Mouse (Mus musculus) thymus, postnatal 36 days (tissue): ENCODE results near the gene Tmprss11g.

ENCODE experiments used
- DNase-seq, 2 experiments: peaks; one replicate each; pipeline ENCODE4 v3.0.0; 2022; ENCODE audit warnings: mixed read lengths in 2 of 2

Tmprss11g gene

DNA sequence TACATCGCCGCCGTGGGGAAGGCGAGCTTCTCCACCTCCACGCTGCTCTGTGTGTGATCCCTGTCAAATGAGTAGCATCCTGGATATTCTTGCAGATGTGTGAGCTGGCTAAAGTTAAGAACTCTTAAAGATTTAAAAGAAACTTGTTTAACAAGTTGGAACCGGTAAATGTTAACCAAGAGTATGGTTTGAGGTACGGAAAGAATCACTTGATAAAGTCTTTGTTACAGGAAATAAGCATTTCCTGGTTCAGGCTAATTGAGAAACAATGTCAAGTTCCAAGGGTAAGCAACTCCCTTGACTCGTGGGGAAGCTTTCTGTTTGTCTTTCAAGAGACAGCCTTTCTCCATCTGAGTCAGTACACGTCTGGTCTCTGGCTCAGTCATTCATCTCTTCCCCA lies at the start of gene Tmprss11g:
Tmprss11g (minus strand) TSS at position 101 of the 400 bp plus-strand sequence.
- no peak for DNase-seq

DNA sequence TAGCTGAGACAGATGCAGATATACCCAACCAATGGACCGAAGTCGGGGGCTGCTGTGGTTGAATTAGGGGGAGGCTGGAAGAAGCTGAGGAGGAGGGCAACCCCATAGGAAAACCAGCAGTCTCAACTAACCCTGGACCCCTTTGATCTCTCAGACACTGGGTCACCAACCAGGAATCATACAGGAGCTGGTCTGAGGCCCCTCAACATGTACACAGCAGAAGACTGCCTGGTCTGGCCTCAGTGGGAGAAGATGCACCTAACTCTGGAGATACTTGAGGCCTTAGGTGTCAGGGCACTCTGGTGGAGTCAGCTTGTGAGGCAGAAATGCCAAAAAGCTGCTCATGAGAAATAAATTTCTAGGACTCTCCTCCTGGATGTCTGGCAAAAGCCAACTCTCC lies 28.3 kb upstream of the Tmprss11g start:
- no peak for DNase-seq

DNA sequence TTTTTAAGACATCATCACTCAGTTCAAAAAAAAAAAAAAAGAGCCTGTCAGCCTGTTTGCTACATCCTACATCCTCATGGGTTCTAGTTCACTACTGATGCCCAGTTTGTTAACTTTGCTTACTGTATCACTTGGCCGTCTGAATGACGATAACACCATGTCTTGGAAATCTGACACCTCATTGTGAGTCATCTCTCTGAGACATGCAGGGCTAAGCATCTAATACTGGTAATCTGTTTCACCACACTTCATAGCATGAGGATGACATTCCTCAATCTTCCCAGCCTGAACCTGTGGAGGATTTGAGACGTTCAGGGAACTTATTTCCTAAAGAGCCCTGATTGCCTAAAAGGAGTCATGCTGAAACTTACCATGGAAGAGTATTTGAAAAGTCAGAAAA lies 22.2 kb upstream of the Tmprss11g start:
- no peak for DNase-seq

DNA sequence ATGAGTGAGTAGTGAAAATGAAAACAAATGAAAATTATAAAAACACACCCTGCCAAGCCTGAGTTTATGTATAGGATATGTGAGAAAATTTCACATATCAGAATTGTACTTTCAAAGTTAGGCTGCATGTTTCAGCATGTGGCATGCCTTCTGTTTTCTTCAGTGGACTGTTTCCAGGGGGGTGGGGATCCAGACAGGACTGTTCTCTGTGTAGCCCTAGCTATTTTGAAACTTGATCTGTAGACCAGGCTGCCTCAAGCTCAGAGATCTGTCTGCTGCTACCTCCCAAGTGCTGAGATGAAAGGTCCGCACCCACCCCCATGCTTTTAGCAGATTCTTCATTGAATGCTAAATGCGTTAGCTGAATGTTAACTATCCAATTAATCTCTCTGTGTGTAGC lies 10.3 kb upstream of the Tmprss11g start:
- DNase-seq, result no peak

DNA sequence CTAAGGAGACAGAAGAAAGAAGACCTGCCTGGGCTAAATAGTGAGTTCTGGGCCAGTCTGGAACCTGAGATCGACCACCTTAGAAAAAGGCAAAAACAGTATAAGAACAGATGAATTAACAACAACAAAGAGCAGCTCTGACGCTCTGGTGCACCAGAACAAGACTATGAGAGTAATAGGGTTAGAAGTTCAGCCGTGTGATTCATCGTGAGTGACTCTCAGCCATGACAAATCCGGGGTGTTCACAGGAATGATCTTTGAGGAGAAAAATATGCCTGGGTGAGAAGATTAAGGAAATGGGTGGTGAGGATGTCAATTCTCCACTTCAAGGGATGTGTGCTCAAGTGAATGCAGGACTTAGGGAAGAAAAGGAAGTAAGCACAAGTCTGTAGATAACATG lies 6.9 kb downstream of the Tmprss11g start:
- no peak for DNase-seq

DNA sequence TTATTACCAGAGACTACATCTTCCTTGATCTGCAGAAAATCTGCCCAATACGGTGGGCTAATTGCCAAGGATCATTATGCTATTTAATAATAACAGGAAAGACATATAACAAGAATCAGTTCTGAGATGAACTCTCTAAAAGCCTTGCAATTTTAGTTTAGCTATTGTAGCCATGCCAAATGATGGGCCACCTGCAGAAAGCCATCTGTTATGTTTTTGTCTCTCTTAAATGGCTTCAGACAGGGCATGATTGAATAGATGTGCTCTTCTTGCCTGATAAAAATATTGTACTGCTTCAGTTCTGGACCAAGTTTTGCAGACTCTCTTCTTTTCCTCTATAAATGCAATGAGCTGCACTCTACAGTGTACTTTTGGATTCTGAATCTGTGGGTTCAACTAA lies 24.9 kb downstream of the Tmprss11g start:
- no peak for DNase-seq

DNA sequence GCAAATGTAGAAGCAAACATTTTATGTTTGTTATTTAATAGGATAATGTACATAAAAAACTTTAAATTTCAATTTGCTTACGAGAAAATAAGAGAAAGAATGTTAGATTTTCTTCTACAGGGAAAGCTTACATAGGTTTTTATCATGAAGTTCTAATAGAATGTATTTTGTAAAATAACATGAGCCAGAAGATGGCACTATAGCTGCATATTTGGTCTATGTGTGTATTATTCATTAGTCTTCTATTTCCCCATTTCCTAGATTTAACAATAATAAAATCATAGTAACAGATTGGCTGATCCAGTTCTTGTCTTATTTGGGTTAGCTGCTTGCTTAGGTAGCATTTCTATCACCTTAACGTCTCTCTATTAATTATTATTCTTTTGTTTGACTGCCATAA lies 35.8 kb downstream of the Tmprss11g start:
- DNase-seq, result no peak

DNA sequence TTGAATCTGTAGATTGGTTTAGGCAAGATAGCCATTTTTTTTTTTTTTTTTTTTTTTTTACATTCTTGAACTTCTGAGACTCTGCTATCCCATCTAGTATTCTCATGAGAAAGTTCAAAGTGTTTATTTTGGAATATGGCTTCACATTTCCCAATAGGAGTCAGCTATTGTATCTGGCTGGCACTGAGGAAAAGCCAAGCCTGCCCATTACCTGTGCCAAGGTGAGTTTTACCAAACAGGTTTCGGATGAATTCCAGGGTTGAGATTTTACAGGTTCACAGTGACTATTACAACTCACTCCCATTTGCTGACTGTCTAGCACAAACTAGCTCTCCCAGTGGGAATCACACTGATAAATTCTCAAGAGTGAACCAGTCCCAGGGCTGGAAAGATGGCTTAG lies 36.4 kb downstream of the Tmprss11g start:
- DNase-seq, result no peak

DNA sequence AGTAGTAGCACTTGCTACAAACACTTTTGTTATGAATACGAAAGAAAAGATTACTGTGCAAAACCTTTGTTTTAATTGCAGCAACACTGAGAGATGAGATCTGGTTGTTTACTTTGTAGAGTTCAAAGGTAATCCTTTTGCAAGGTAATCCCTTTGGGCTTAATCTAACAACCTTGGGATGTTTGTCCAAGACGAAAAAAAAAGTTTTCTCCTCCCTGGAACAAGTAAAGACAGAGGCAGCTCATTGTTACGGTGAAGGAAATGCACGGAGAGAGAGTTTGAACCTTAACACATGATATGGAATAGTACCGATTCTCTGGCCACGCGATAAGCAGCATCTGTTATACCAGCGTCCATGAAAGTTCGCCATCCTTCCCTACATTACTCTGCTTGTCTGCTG lies 44.5 kb downstream of the Tmprss11g start:
- no peak for DNase-seq

DNA sequence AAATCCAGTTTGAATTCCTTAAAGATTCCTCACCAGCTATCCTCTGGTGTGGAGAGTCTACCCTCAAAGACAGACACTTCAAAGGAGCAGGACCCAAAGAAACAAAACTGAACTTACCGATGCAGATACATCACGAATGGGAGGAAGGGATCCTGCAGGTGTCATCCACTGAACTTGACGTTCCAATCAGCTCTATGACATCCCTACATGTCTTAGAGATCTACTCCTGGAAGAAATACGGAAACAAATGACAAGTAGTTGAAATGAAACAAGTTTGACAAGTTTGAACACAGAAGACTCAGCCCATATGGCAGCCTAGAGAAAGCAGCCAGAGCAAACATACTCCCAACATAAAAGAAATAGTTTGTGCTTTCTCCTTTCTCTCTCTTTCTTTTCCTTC lies 49.5 kb downstream of the Tmprss11g start, which contains the start of gene Tmprss11a:
Tmprss11a (minus strand) TSS at position 101 of the 400 bp plus-strand sequence.
- DNase-seq, result no peak

DNA sequence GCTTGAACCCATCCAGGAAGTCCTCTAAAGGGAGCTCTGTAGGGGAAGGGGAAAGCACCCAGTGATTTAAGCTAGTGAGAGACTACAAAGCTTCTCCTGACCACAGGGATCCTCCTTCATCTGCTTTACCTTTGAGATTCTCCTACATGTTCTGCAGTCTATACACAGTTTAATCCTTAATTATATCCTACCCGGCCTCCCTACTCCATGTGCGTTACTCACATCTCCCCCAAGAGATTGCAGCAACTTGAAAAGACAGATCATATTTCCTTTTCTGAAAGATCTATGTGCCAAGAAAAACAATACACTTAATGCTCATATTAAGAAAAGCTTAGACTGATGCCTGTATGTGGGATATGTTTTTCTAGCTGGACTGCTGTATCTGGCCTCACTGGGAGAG lies 79.1 kb downstream of the Tmprss11g start:
- no peak for DNase-seq

DNA sequence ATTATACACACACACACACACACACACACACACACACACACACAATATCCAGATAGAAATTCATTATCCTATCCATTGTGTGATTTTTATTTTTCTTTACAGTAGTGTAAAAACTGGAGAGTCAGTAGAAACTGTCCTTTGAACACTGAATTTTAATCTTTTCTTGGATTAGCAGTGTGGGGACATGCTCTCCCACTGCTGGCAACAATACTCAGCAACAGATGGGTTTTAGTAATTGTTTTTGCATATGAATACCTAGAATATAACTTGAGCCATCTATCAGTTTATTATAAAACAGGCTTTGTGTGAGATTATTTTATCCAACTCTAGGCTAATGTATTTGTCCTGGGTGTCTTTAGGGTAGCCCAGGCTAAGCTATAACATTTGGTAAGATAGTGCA lies 79.9 kb downstream of the Tmprss11g start:
- no peak for DNase-seq
